Mouse (Mus musculus): ENCODE results near the gene Spata31d1a. TPM values are rescaled to one million over a fixed set of nuclear protein-coding genes. Genes with fewer than 3 reads are reported as not detected.

The Spata31d1a gene
- polyA plus RNA-seq (2015; fragmentation: Nextera tagmentation; extraction: Ambion mirVana): not detected in 2 replicates

GRCm38 (mm10) chr13:59710230-59710629, at the start of gene Spata31d1a:
Gene Spata31d1a (minus strand): TSS chr13:59710330.
- Histone ChIP-seq H3K4me3 (ENCODE audit: low read length) (no peak within 1 kb of the TSS), H3K27me3 (ENCODE audit: control insufficient read depth, insufficient read depth, low read depth, low read length) (no peaks in the 10 kb centered on the region), H3K27ac (ENCODE audit: low read length) (no peak within 1 kb of the TSS), H3K4me2 (ENCODE audit: low read depth, low read length) (no peak within 1 kb of the TSS), H3K9ac (ENCODE audit: low read length) (no peak within 1 kb of the TSS), H3K4me1 (replicated peaks; ENCODE audit: control insufficient read depth, insufficient read depth, low read length) (no peaks in the 10 kb centered on the region), H3K36me3 (ENCODE audit: control insufficient read depth, insufficient read depth, low read length) (no peaks in the 10 kb centered on the region), H3K9me3 (ENCODE audit: control insufficient read depth, low read length) (no peaks in the 10 kb centered on the region)
- WGBS: 85% methylated on average over 15 of the region's 15 CpGs
- ATAC-seq (ENCODE audit: low read depth): no peak

- Histone ChIP-seq H3K4me3 (ENCODE audit: low read length) (no peak overlapping the region), H3K4me2 (ENCODE audit: low read depth, low read length) (no peak overlapping the region), H3K27me3 (ENCODE audit: control insufficient read depth, insufficient read depth, low read depth, low read length) (no peaks in the 10 kb centered on the region), H3K9me3 (ENCODE audit: control insufficient read depth, low read length) (no peaks in the 10 kb centered on the region), H3K27ac (ENCODE audit: low read length) (no peak overlapping the region), H3K9ac (ENCODE audit: low read length) (no peak overlapping the region), H3K4me1 (replicated peaks; ENCODE audit: control insufficient read depth, insufficient read depth, low read length) (no peaks in the 10 kb centered on the region), H3K36me3 (ENCODE audit: control insufficient read depth, insufficient read depth, low read length) (peaks cover 30% of the 10 kb centered on the region)
- peak; percentile 58 for ATAC-seq (ENCODE audit: low read depth)
- 73% methylated on average over 7 of the region's 7 CpGs for WGBS
These were observed 46.8 kb upstream of the Spata31d1a start for GRCm38 (mm10) chr13:59756906-59757305.

GRCm38 (mm10) chr13:59750310-59750709, 40.2 kb upstream of the Spata31d1a start:
- no peaks in the 10 kb centered on the region for H3K9me3 ChIP-seq (ENCODE audit: control insufficient read depth, low read length)
- no peak overlapping the region for H3K4me3 ChIP-seq (ENCODE audit: low read length)
- H3K27me3 ChIP-seq (ENCODE audit: control insufficient read depth, insufficient read depth, low read depth, low read length): no peaks in the 10 kb centered on the region
- WGBS: 72% methylated on average over 12 of the region's 12 CpGs
- H3K9ac ChIP-seq (ENCODE audit: low read length): no peak overlapping the region
- no peak overlapping the region for H3K27ac ChIP-seq (ENCODE audit: low read length)
- H3K4me2 ChIP-seq (ENCODE audit: low read depth, low read length): no peak overlapping the region
- no peaks in the 10 kb centered on the region; the same call in 1 of the 2 replicates for H3K36me3 ChIP-seq (ENCODE audit: control insufficient read depth, insufficient read depth, low read length)
- ATAC-seq (ENCODE audit: low read depth): no peak
- H3K4me1 ChIP-seq (replicated peaks; ENCODE audit: control insufficient read depth, insufficient read depth, low read length): no peaks in the 10 kb centered on the region

DNA sequence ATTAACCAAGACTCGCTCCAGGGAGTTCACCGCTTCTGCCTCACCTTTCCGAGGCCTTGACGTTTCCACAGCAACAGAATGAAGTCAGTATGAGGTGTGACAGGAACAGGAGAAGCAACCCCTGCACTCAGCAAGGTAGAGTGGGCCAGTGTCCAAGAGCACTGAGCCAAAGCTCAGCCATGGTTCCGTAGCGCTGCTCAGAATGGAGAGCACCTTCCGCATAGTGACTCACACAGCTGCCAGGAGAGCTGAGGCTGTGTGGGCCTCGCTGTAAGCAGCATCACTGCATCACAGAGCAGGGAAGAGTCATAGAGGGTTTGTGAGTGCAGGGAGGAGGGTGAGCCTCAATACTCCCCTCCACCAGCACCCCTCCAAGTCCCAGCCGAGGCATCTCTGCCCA, 36.6 kb upstream of the Spata31d1a start, which contains the start of gene 1700014D04Rik:
Gene 1700014D04Rik (minus strand): TSS at position 42 of the 400 bp plus-strand sequence.
- no peak within 1 kb of the TSS for H3K4me3 ChIP-seq (ENCODE audit: low read length)
- H3K4me2 ChIP-seq (ENCODE audit: low read depth, low read length): no peak within 1 kb of the TSS
- no peaks in the 10 kb centered on the region for H3K4me1 ChIP-seq (replicated peaks; ENCODE audit: control insufficient read depth, insufficient read depth, low read length)
- H3K27me3 ChIP-seq (ENCODE audit: control insufficient read depth, insufficient read depth, low read depth, low read length): no peaks in the 10 kb centered on the region
- H3K36me3 ChIP-seq (ENCODE audit: control insufficient read depth, insufficient read depth, low read length): no peaks in the 10 kb centered on the region
- H3K27ac ChIP-seq (ENCODE audit: low read length): no peak within 1 kb of the TSS
- H3K9me3 ChIP-seq (ENCODE audit: control insufficient read depth, low read length): no peaks in the 10 kb centered on the region
- ATAC-seq (ENCODE audit: low read depth): no peak
- 79% methylated on average over 9 of the region's 9 CpGs for WGBS
- no peak within 1 kb of the TSS for H3K9ac ChIP-seq (ENCODE audit: low read length)

DNA sequence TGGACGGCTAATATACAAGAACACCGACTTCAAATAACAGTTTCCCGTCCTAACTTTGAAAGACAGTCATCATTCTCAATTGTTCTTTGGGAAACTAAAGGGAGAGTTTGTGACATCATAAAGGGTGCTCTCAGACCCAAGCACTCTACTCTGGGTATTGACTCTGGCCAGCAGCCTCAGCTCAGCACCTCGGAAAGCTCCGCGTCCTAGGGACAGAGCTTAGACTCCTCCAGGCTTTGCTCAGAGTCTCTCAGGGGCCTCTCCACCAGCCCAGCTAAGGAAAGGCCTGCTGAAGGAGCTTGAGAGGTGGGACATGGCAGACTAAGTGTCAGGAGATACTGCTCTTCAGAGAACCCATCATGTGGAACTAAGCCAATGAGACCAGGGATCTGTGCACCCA, 36.0 kb upstream of the Spata31d1a start:
- H3K27ac ChIP-seq (ENCODE audit: low read length): no peak overlapping the region
- no peak overlapping the region for H3K4me3 ChIP-seq (ENCODE audit: low read length)
- 61% methylated on average over 5 of the region's 6 CpGs for WGBS
- H3K4me2 ChIP-seq (ENCODE audit: low read depth, low read length): no peak overlapping the region
- ATAC-seq (ENCODE audit: low read depth): 0 out of 2 replicates have a peak, but pooled peaks have one; percentile 47
- H3K9me3 ChIP-seq (ENCODE audit: control insufficient read depth, low read length): no peaks in the 10 kb centered on the region
- no peaks in the 10 kb centered on the region for H3K27me3 ChIP-seq (ENCODE audit: control insufficient read depth, insufficient read depth, low read depth, low read length)
- H3K9ac ChIP-seq (ENCODE audit: low read length): no peak overlapping the region
- no peaks in the 10 kb centered on the region for H3K4me1 ChIP-seq (replicated peaks; ENCODE audit: control insufficient read depth, insufficient read depth, low read length)
- no peaks in the 10 kb centered on the region for H3K36me3 ChIP-seq (ENCODE audit: control insufficient read depth, insufficient read depth, low read length)

DNA sequence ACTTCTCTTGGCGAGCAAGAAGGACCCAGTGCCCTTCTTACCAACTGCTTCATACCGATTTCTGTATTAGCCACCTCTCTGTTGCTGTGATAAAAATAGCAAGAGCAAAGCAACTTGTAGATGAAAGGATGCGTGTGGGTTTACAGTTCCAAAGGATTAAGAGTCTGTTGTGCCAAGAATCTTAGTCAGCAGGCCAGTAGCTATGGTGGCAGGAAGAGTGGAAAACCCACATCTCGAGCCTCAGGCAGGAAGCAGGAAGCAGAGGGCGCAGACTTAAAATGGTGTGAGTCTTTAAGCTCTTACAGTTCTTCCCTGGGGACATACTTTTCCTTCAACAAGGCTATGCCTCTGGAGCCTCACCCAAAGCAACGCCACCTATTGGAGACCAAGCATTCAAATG, 35.3 kb upstream of the Spata31d1a start:
- Histone ChIP-seq H3K9me3 (ENCODE audit: control insufficient read depth, low read length) (no peaks in the 10 kb centered on the region), H3K36me3 (ENCODE audit: control insufficient read depth, insufficient read depth, low read length) (no peaks in the 10 kb centered on the region), H3K4me1 (replicated peaks; ENCODE audit: control insufficient read depth, insufficient read depth, low read length) (no peaks in the 10 kb centered on the region)

DNA sequence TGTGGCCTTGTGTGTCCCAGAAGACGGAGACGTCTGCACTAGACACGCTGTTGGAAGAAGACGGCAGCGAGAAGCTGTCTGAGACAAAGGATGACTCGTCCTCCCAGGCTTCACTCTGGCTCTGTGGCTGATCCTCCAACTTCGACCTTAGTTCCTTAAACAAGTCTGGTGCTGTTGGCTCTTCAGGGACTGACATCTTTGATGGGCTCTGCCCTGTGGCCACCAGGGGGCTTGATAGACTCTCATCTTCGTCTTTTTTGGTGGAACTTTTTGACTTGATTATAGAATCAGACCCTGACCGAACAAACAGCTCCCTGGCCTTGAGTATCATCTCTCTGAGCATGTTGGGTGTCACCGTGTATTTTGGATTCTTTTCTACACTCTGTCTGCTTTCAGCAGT, 31.6 kb upstream of the Spata31d1a start:
- no peaks in the 10 kb centered on the region for H3K4me1 ChIP-seq (replicated peaks; ENCODE audit: control insufficient read depth, insufficient read depth, low read length)
- no peak overlapping the region for H3K27ac ChIP-seq (ENCODE audit: low read length)
- H3K27me3 ChIP-seq (ENCODE audit: control insufficient read depth, insufficient read depth, low read depth, low read length): no peaks in the 10 kb centered on the region
- ATAC-seq (ENCODE audit: low read depth): no peak
- H3K4me2 ChIP-seq (ENCODE audit: low read depth, low read length): no peak overlapping the region
- no peak overlapping the region for H3K4me3 ChIP-seq (ENCODE audit: low read length)
- WGBS: 66% methylated on average over 10 of the region's 10 CpGs
- H3K9ac ChIP-seq (ENCODE audit: low read length): no peak overlapping the region
- H3K9me3 ChIP-seq (ENCODE audit: control insufficient read depth, low read length): no peaks in the 10 kb centered on the region
- no peaks in the 10 kb centered on the region for H3K36me3 ChIP-seq (ENCODE audit: control insufficient read depth, insufficient read depth, low read length)

More for the DNA sequence above, 35.3 kb upstream of the Spata31d1a start:
- no peak overlapping the region for H3K27ac ChIP-seq (ENCODE audit: low read length)
- no peak overlapping the region for H3K4me2 ChIP-seq (ENCODE audit: low read depth, low read length)
- ATAC-seq (ENCODE audit: low read depth): no peak
- H3K9ac ChIP-seq (ENCODE audit: low read length): no peak overlapping the region
- WGBS: 68% methylated on average over 6 of the region's 6 CpGs
- H3K4me3 ChIP-seq (ENCODE audit: low read length): no peak overlapping the region
- H3K27me3 ChIP-seq (ENCODE audit: control insufficient read depth, insufficient read depth, low read depth, low read length): no peaks in the 10 kb centered on the region

GRCm38 (mm10) chr13:59741096-59741495, 31.0 kb upstream of the Spata31d1a start:
- Histone ChIP-seq H3K4me3 (ENCODE audit: low read length) (no peak overlapping the region), H3K9me3 (ENCODE audit: control insufficient read depth, low read length) (no peaks in the 10 kb centered on the region), H3K27ac (ENCODE audit: low read length) (no peak overlapping the region), H3K9ac (ENCODE audit: low read length) (no peak overlapping the region), H3K36me3 (ENCODE audit: control insufficient read depth, insufficient read depth, low read length) (no peaks in the 10 kb centered on the region), H3K27me3 (ENCODE audit: control insufficient read depth, insufficient read depth, low read depth, low read length) (no peaks in the 10 kb centered on the region), H3K4me1 (replicated peaks; ENCODE audit: control insufficient read depth, insufficient read depth, low read length) (no peaks in the 10 kb centered on the region), H3K4me2 (ENCODE audit: low read depth, low read length) (no peak overlapping the region)
- WGBS: 69% methylated on average over 11 of the region's 11 CpGs
- ATAC-seq (ENCODE audit: low read depth): no peak

DNA sequence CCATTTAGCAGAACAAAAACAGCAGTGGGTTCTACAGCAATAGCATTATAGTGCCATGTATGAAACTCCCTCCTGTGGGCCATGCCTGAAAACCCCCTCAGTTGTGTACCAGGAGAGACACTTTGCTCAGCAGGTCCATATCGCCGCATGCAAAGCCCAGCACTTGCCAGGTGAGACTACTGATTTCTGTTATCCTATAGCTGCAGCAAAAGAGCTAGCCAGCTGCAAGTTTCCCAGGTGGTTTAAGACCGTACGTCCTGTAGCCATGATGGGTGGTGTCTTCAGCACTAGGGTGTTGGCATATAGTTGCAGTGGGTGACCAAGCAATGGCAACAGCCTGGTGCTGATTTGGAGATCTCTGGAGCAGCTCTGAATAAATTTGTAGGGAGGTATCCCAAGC, 29.3 kb upstream of the Spata31d1a start:
- Histone ChIP-seq H3K9me3 (ENCODE audit: control insufficient read depth, low read length) (no peaks in the 10 kb centered on the region), H3K36me3 (ENCODE audit: control insufficient read depth, insufficient read depth, low read length) (no peaks in the 10 kb centered on the region), H3K27ac (ENCODE audit: low read length) (no peak overlapping the region), H3K4me1 (replicated peaks; ENCODE audit: control insufficient read depth, insufficient read depth, low read length) (no peaks in the 10 kb centered on the region), H3K4me3 (ENCODE audit: low read length) (no peak overlapping the region), H3K27me3 (ENCODE audit: control insufficient read depth, insufficient read depth, low read depth, low read length) (no peaks in the 10 kb centered on the region), H3K4me2 (ENCODE audit: low read depth, low read length) (no peak overlapping the region), H3K9ac (ENCODE audit: low read length) (no peak overlapping the region)
- no peak for ATAC-seq (ENCODE audit: low read depth)
- WGBS: 83% methylated on average over 4 of the region's 4 CpGs

DNA sequence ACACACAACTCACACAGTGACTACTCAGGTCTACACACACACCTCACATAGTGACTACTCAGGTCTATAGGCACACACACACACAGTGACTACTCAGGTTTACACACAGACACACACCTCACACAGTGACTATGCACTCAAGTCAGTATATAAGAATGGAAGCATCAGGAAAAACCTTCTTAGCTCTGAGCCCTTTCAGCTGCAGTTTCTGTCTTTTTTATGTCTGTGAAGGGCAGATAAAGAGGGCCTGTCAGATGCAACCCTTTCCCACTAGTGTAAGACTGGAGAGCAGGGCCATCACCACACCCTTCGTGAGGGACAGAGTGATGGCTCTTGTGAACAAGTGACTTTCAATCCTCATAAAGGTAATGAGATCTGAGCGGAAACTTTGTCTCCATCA, 28.3 kb upstream of the Spata31d1a start:
- WGBS: 77% methylated on average over 2 of the region's 2 CpGs
- Histone ChIP-seq H3K9ac (ENCODE audit: low read length) (no peak overlapping the region), H3K36me3 (ENCODE audit: control insufficient read depth, insufficient read depth, low read length) (no peaks in the 10 kb centered on the region), H3K27ac (ENCODE audit: low read length) (no peak overlapping the region), H3K27me3 (ENCODE audit: control insufficient read depth, insufficient read depth, low read depth, low read length) (no peaks in the 10 kb centered on the region), H3K4me1 (replicated peaks; ENCODE audit: control insufficient read depth, insufficient read depth, low read length) (no peaks in the 10 kb centered on the region), H3K4me2 (ENCODE audit: low read depth, low read length) (no peak overlapping the region), H3K9me3 (ENCODE audit: control insufficient read depth, low read length) (no peaks in the 10 kb centered on the region), H3K4me3 (ENCODE audit: low read length) (no peak overlapping the region)
- ATAC-seq (ENCODE audit: low read depth): no peak
